ENCODE assay signal across 14 mouse cellular contexts in genomic region chr3:144553942-144554341, GRCm38 (mm10). TPM values are rescaled to one million over a fixed set of nuclear protein-coding genes. Genes with fewer than 3 reads are reported as not detected.
DNase-seq lines count a peak whose midpoint lies in the region; ATAC-seq lines count a peak whose summit lies in the region.
"Had no signal": no experiment of that assay in that cellular context is flagged by ENCODE, and none has a peak within 500 bp of the region (broad histone marks: within the 10 kb centered on the region; RNA-seq: fewer than 3 reads in every experiment).

No protein-coding gene starts in this region.

- no peaks in the 10 kb centered on the region for H3K27me3 ChIP-seq in forebrain, embryonic 14.5 days (replicated peaks; ENCODE audit: control insufficient read depth, insufficient read depth, low read length)
- H3K27me3 ChIP-seq in forebrain, embryonic 16.5 days (replicated peaks; ENCODE audit: control insufficient read depth, insufficient read depth, low read length): no peaks in the 10 kb centered on the region
- no peaks in the 10 kb centered on the region for H3K27me3 ChIP-seq in intestine, embryonic 16.5 days (replicated peaks; ENCODE audit: control insufficient read depth, insufficient read depth, low read length)
- H3K27me3 ChIP-seq in intestine, embryonic 15.5 days (replicated peaks): no peaks in the 10 kb centered on the region
- no peaks in the 10 kb centered on the region for H3K27me3 ChIP-seq in neural tube, embryonic 11.5 days (ENCODE audit: control insufficient read depth, insufficient read depth, low read length)
- no peaks in the 10 kb centered on the region for H3K27me3 ChIP-seq in midbrain, embryonic 10.5 days (ENCODE audit: low read depth, poor library complexity, severe bottlenecking)
- H3K27me3 ChIP-seq: limb, embryonic 12.5 days; lung, embryonic 15.5 days had no signal

- ATAC-seq in forebrain, embryonic 14.5 days: no peak
- ATAC-seq in forebrain, embryonic 16.5 days: no peak
- peak; percentile 27; the same call in 1 of the 2 replicates for ATAC-seq in intestine, embryonic 16.5 days
- no peak for ATAC-seq in intestine, embryonic 15.5 days
- peak; percentile 17; the same call in 1 of the 2 replicates for ATAC-seq in neural tube, embryonic 11.5 days (ENCODE audit: insufficient read depth, low FRiP score, low TSS enrichment)

- peak overlapping the region; percentile 35; the same call in 1 of the 2 replicates for H3K27ac ChIP-seq in forebrain, embryonic 14.5 days (ENCODE audit: low read depth, low read length)
- no peak overlapping the region for H3K27ac ChIP-seq in forebrain, embryonic 16.5 days (ENCODE audit: low read length)
- no peak overlapping the region for H3K27ac ChIP-seq in intestine, embryonic 16.5 days (ENCODE audit: low read length)
- no peak overlapping the region for H3K27ac ChIP-seq in intestine, embryonic 15.5 days
- H3K27ac ChIP-seq in neural tube, embryonic 11.5 days (ENCODE audit: low read depth, low read length): no peak overlapping the region
- no peak overlapping the region for H3K27ac ChIP-seq in midbrain, embryonic 10.5 days (replicated peaks)
- H3K27ac ChIP-seq: heart, embryonic 10.5 days; limb, embryonic 12.5 days; lung, embryonic 15.5 days had no signal

- 28% methylated on average over 7 of the region's 7 CpGs for WGBS in forebrain, embryonic 14.5 days
- WGBS in forebrain, embryonic 16.5 days: 31% methylated on average over 7 of the region's 7 CpGs
- 47% methylated on average over 7 of the region's 7 CpGs for WGBS in intestine, embryonic 16.5 days
- 60% methylated on average over 7 of the region's 7 CpGs for WGBS in intestine, embryonic 15.5 days
- 26% methylated on average over 7 of the region's 7 CpGs for WGBS in neural tube, embryonic 11.5 days
- 52% methylated on average over 7 of the region's 7 CpGs for WGBS in midbrain, embryonic 10.5 days

- H3K4me1 ChIP-seq in forebrain, embryonic 14.5 days (ENCODE audit: control insufficient read depth, insufficient read depth, low read length): peaks cover 45% of the 10 kb centered on the region
- peaks cover 34% of the 10 kb centered on the region for H3K4me1 ChIP-seq in forebrain, embryonic 16.5 days (replicated peaks; ENCODE audit: control insufficient read depth, insufficient read depth, low read length)
- H3K4me1 ChIP-seq in intestine, embryonic 16.5 days (ENCODE audit: control insufficient read depth, insufficient read depth, low read length): peaks cover 33% of the 10 kb centered on the region
- H3K4me1 ChIP-seq in intestine, embryonic 15.5 days (replicated peaks): peaks cover 20% of the 10 kb centered on the region
- H3K4me1 ChIP-seq in neural tube, embryonic 11.5 days (ENCODE audit: control insufficient read depth, insufficient read depth, low read length): peaks cover 16% of the 10 kb centered on the region
- H3K4me1 ChIP-seq in midbrain, embryonic 10.5 days: peaks cover 49% of the 10 kb centered on the region

- H3K4me3 ChIP-seq in forebrain, embryonic 14.5 days (ENCODE audit: low read depth, low read length): no peak overlapping the region
- H3K4me3 ChIP-seq in forebrain, embryonic 16.5 days (replicated peaks; ENCODE audit: low read length): no peak overlapping the region
- no peak overlapping the region for H3K4me3 ChIP-seq in intestine, embryonic 16.5 days (ENCODE audit: low read length)
- H3K4me3 ChIP-seq in intestine, embryonic 15.5 days (replicated peaks): no peak overlapping the region
- H3K4me3 ChIP-seq in neural tube, embryonic 11.5 days (ENCODE audit: low read depth, low read length): no peak overlapping the region
- no peak overlapping the region for H3K4me3 ChIP-seq in midbrain, embryonic 10.5 days
- H3K4me3 ChIP-seq: heart, embryonic 10.5 days; limb, embryonic 12.5 days; lung, embryonic 15.5 days had no signal

- no peaks in the 10 kb centered on the region for H3K9me3 ChIP-seq in forebrain, embryonic 14.5 days (replicated peaks; ENCODE audit: control insufficient read depth, low read length)
- no peaks in the 10 kb centered on the region for H3K9me3 ChIP-seq in forebrain, embryonic 16.5 days (ENCODE audit: control insufficient read depth, low read length)
- no peaks in the 10 kb centered on the region for H3K9me3 ChIP-seq in intestine, embryonic 16.5 days (ENCODE audit: control insufficient read depth, low read length)
- no peaks in the 10 kb centered on the region for H3K9me3 ChIP-seq in intestine, embryonic 15.5 days
- H3K9me3 ChIP-seq in neural tube, embryonic 11.5 days (ENCODE audit: control insufficient read depth, low read length): no peaks in the 10 kb centered on the region
- no peaks in the 10 kb centered on the region for H3K9me3 ChIP-seq in midbrain, embryonic 10.5 days (replicated peaks)
- H3K9me3 ChIP-seq: heart, embryonic 10.5 days; limb, embryonic 12.5 days; lung, embryonic 15.5 days had no signal

- H3K9ac ChIP-seq in forebrain, embryonic 14.5 days (ENCODE audit: low read length): no peak overlapping the region
- no peak overlapping the region for H3K9ac ChIP-seq in forebrain, embryonic 16.5 days (replicated peaks; ENCODE audit: low read depth, low read length)
- H3K9ac ChIP-seq in intestine, embryonic 16.5 days (ENCODE audit: low read depth, low read length): no peak overlapping the region
- no peak overlapping the region for H3K9ac ChIP-seq in intestine, embryonic 15.5 days
- H3K9ac ChIP-seq in neural tube, embryonic 11.5 days (ENCODE audit: low read length): no peak overlapping the region
- H3K9ac ChIP-seq: limb, embryonic 12.5 days; lung, embryonic 15.5 days had no signal

- no peak overlapping the region; the same call in 1 of the 2 replicates for H3K4me2 ChIP-seq in forebrain, embryonic 14.5 days (ENCODE audit: low read length)
- no peak overlapping the region for H3K4me2 ChIP-seq in forebrain, embryonic 16.5 days (ENCODE audit: low read length)
- H3K4me2 ChIP-seq in intestine, embryonic 16.5 days (ENCODE audit: low read depth, low read length): no peak overlapping the region
- H3K4me2 ChIP-seq in intestine, embryonic 15.5 days (replicated peaks): no peak overlapping the region
- H3K4me2 ChIP-seq in neural tube, embryonic 11.5 days (ENCODE audit: low read depth): no peak overlapping the region
- H3K4me2 ChIP-seq: limb, embryonic 12.5 days; lung, embryonic 15.5 days had no signal

- no peaks in the 10 kb centered on the region for H3K36me3 ChIP-seq in forebrain, embryonic 14.5 days (ENCODE audit: control insufficient read depth, insufficient read depth, low read length)
- no peaks in the 10 kb centered on the region for H3K36me3 ChIP-seq in forebrain, embryonic 16.5 days (ENCODE audit: control insufficient read depth, insufficient read depth)
- no peaks in the 10 kb centered on the region for H3K36me3 ChIP-seq in intestine, embryonic 16.5 days (ENCODE audit: control insufficient read depth, insufficient read depth, low read length)
- no peaks in the 10 kb centered on the region for H3K36me3 ChIP-seq in intestine, embryonic 15.5 days
- H3K36me3 ChIP-seq in neural tube, embryonic 11.5 days (ENCODE audit: control insufficient read depth, insufficient read depth, low read length): no peaks in the 10 kb centered on the region
- no peaks in the 10 kb centered on the region for H3K36me3 ChIP-seq in midbrain, embryonic 10.5 days
- H3K36me3 ChIP-seq: heart, embryonic 10.5 days; limb, embryonic 12.5 days; lung, embryonic 15.5 days had no signal

- no peak for DNase-seq in forebrain, embryonic 14.5 days (ENCODE audit: low spot score)
- DNase-seq in neural tube, embryonic 11.5 days (ENCODE audit: low spot score): no peak
- no peak for DNase-seq in neural tube, embryonic 10.5 days (ENCODE audit: extremely low spot score, low spot score)
- DNase-seq in skeletal muscle tissue, adult 2 months (ENCODE audit: low read depth, low spot score): peak; percentile 64
- no peak for DNase-seq in midbrain, embryonic 10.5 days (ENCODE audit: low spot score)
- DNase-seq: cerebellum, postnatal 10 days; embryo, embryonic 11 days; heart, postnatal 4 days had no signal

RNA-seq across cellular contexts. Expression of gene Hs2st1, which starts 16.0 kb away (rescaled TPM):
- 18.3 and 18.6 TPM in 2 replicates for polyA plus RNA-seq in forebrain, embryonic 14.5 days (2014; fragmentation: Nextera tagmentation; extraction: Ambion mirVana)
- 16.3 and 17.7 TPM in 2 replicates for polyA plus RNA-seq in forebrain, embryonic 16.5 days (2015; fragmentation: Nextera tagmentation; extraction: Ambion mirVana)
- polyA plus RNA-seq in intestine, embryonic 16.5 days (2015; fragmentation: Nextera tagmentation; extraction: Ambion mirVana): 6.2 and 6.4 TPM in 2 replicates
- 9.4 and 10.3 TPM in 2 replicates for polyA plus RNA-seq in intestine, embryonic 15.5 days (2015; fragmentation: Nextera tagmentation; extraction: Ambion mirVana)
- polyA plus RNA-seq in neural tube, embryonic 11.5 days (2014; fragmentation: Nextera tagmentation; extraction: Ambion mirVana): 17.0 and 18.1 TPM in 2 replicates
- 14.9 and 15.1 TPM in 2 replicates for polyA plus RNA-seq in midbrain, embryonic 10.5 days (2016; fragmentation: Nextera tagmentation; extraction: Ambion mirVana)

RNA-seq across cellular contexts. Expression of gene Selenof, which starts 16.2 kb away (rescaled TPM):
- polyA plus RNA-seq in forebrain, embryonic 14.5 days (2014; fragmentation: Nextera tagmentation; extraction: Ambion mirVana): 518 and 577 TPM in 2 replicates
- 538 and 568 TPM in 2 replicates for polyA plus RNA-seq in forebrain, embryonic 16.5 days (2015; fragmentation: Nextera tagmentation; extraction: Ambion mirVana)
- polyA plus RNA-seq in intestine, embryonic 16.5 days (2015; fragmentation: Nextera tagmentation; extraction: Ambion mirVana): 597 and 626 TPM in 2 replicates
- 618 and 622 TPM in 2 replicates for polyA plus RNA-seq in intestine, embryonic 15.5 days (2015; fragmentation: Nextera tagmentation; extraction: Ambion mirVana)
- 397 and 409 TPM in 2 replicates for polyA plus RNA-seq in neural tube, embryonic 11.5 days (2014; fragmentation: Nextera tagmentation; extraction: Ambion mirVana)
- 513 and 526 TPM in 2 replicates for polyA plus RNA-seq in midbrain, embryonic 10.5 days (2016; fragmentation: Nextera tagmentation; extraction: Ambion mirVana)

Comparison
In these comparisons a context has a peak if more than half of its experiments do, and no peak if none do; other contexts are left out.
1. ATAC-seq: peak in intestine, embryonic 16.5 days (single experiment) and neural tube, embryonic 11.5 days (single experiment); none in forebrain, embryonic 14.5 days (single experiment), forebrain, embryonic 16.5 days (single experiment) and intestine, embryonic 15.5 days (single experiment).